Mouse (Mus musculus) embryonic facial prominence, embryonic 11.5 days (tissue): Measurements from ENCODE around the gene Map6d1. TPM values are rescaled to one million over a fixed set of nuclear protein-coding genes. Genes with fewer than 3 reads are reported as not detected.

Experiments
- ATAC-seq: fragments of 200-750 bp; cut with Nextera tagmentation; replicated peaks from 2 replicates; pipeline ENCODE4 v1.8.0; 2017; ENCODE audit warnings: low read depth; ENCODE audit not compliant: insufficient number of reproducible peaks, low FRiP score, low TSS enrichment
- DNase-seq: peaks from one replicate; pipeline ENCODE4 v3.0.0-alpha.2; 2015; ENCODE audit warnings: low spot score
- H3K27ac ChIP-seq: fragments of 300-500 bp; sonication (generic); replicated peaks from 2 replicates; pipeline ENCODE4 v1.5.1; 2014; ENCODE audit warnings: mild to moderate bottlenecking, low read depth, low read length, control low read depth
- H3K27me3 ChIP-seq: fragments of 300-500 bp; sonication (generic); 2 replicates; pipeline ENCODE4 v1.6.1; 2014; ENCODE audit warnings: mild to moderate bottlenecking, low read length, moderate library complexity, mixed read lengths; ENCODE audit not compliant: control insufficient read depth, insufficient read depth
- H3K36me3 ChIP-seq: fragments of 300-500 bp; sonication (generic); replicated peaks from 2 replicates; pipeline ENCODE4 v1.6.1; 2014; ENCODE audit warnings: low read depth, mild to moderate bottlenecking, low read length, moderate library complexity, mixed read lengths; ENCODE audit not compliant: control insufficient read depth, insufficient read depth
- H3K4me1 ChIP-seq: fragments of 300-500 bp; sonication (generic); 2 replicates; pipeline ENCODE4 v1.6.1; 2014; ENCODE audit warnings: low read length, mixed read lengths; ENCODE audit not compliant: control insufficient read depth, insufficient read depth
- H3K4me2 ChIP-seq: fragments of 300-500 bp; sonication (generic); 2 replicates; pipeline ENCODE4 v1.6.1; 2014; ENCODE audit warnings: low read depth, mild to moderate bottlenecking, control low read depth, low read length, moderate library complexity
- H3K4me3 ChIP-seq: fragments of 300-500 bp; sonication (generic); 2 replicates; pipeline ENCODE4 v1.5.1; 2014; ENCODE audit warnings: low read depth, low read length, control low read depth
- H3K9ac ChIP-seq: fragments of 300-500 bp; sonication (generic); replicated peaks from 2 replicates; pipeline ENCODE4 v1.6.1; 2014; ENCODE audit warnings: mild to moderate bottlenecking, control low read depth, low read length
- H3K9me3 ChIP-seq: fragments of 300-500 bp; sonication (generic); replicated peaks from 2 replicates; pipeline ENCODE4 v1.6.1; 2016; ENCODE audit warnings: mild to moderate bottlenecking, low read length, inconsistent platforms, mixed read lengths; ENCODE audit not compliant: control insufficient read depth
- WGBS: fragments of 180-500 bp; shearing (Covaris S2); extraction: QIAGEN DNeasy Blood & Tissue Kit; methylation state at CpG from one replicate; pipeline ENCODE4 v1.1.7; 2014; 5-methylcytosine and 5-hydroxymethylcytosine counted together
- polyA plus RNA-seq: library from polyadenylated mRNA; unstranded; fragments of >200 nt; fragmentation: Nextera tagmentation; extraction: Ambion mirVana; gene quantifications from 2 replicates; pipeline ENCODE4 v1.2.1, GENCODE M21; 2014

Map6d1 gene
- 0.93 and 1.5 TPM in 2 replicates for polyA plus RNA-seq

- Histone ChIP-seq H3K4me2 (peak within 1 kb of the TSS; percentile 91), H3K36me3 (no peaks in the 10 kb centered on the region), H3K9me3 (no peaks in the 10 kb centered on the region), H3K27me3 (no peaks in the 10 kb centered on the region), H3K4me3 (peak within 1 kb of the TSS; percentile 46), H3K27ac (no peak within 1 kb of the TSS), H3K4me1 (no peaks in the 10 kb centered on the region), H3K9ac (peak within 1 kb of the TSS; percentile 72)
- DNase-seq (peak; percentile 62), ATAC-seq (peak; percentile 73)
- WGBS: 1% methylated on average over 90 of the region's 90 CpGs
These were observed at the start of gene Map6d1 for GRCm38 (mm10) chr16:20240468-20241414. TSS of gene Map6d1 (minus strand) at chr16:20241358.

DNA sequence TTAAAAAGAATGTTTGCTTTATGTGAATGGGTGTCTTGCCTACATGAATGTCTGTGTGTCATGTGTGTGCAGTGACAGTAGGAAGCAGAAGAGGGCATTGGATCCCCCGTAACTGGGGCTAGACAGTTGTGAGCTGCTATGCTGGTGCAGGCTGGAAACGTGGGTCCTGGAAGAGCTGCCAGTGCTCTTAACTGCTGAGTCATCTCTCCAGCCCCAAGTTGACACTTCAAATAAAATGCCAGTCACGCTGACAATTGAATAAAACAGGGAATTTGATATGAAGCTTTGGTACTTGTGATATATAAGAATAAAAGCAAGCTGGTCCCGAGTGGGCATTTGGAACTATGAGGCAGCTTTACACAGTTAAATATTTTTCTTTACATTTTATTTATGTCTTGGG, 39.1 kb upstream of the Map6d1 start:
- Histone ChIP-seq H3K4me2 (no peak overlapping the region), H3K4me3 (no peak overlapping the region), H3K36me3 (no peaks in the 10 kb centered on the region; the same call in none of the 2 replicates), H3K27me3 (no peaks in the 10 kb centered on the region), H3K4me1 (no peaks in the 10 kb centered on the region), H3K9me3 (no peaks in the 10 kb centered on the region), H3K27ac (no peak overlapping the region), H3K9ac (no peak overlapping the region)
- 86% methylated on average over 4 of the region's 4 CpGs for WGBS
- ATAC-seq (no peak), DNase-seq (no peak)

GRCm38 (mm10) chr16:20279395-20279794, 38.2 kb upstream of the Map6d1 start:
- 94% methylated on average over 5 of the region's 5 CpGs for WGBS
- Histone ChIP-seq H3K27ac (no peak overlapping the region), H3K4me1 (no peaks in the 10 kb centered on the region), H3K27me3 (no peaks in the 10 kb centered on the region), H3K36me3 (no peaks in the 10 kb centered on the region; the same call in 1 of the 2 replicates), H3K9ac (no peak overlapping the region), H3K4me3 (no peak overlapping the region), H3K9me3 (no peaks in the 10 kb centered on the region), H3K4me2 (no peak overlapping the region)
- DNase-seq (no peak), ATAC-seq (no peak)

DNA sequence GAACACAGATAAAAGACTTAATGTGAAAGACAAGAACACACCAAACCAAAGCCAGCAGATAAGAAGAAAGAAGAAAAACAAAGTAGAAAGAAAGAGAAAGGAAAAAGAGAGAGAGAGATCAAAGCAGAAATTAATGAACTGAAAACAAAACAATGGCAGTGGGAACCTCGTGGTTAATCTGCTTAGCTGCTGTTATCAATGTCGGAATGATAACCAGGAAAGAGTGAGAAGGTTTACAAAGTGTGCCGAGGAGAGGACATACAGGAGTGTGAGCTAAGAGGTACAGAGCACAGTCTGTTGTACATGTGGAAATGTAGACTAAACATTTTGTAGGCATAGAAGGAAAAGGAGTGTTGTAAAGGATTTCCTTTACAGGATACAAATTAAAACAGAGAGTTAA, 31.8 kb upstream of the Map6d1 start:
- H3K27ac ChIP-seq: no peak overlapping the region
- ATAC-seq (no peak), DNase-seq (no peak)
- no peaks in the 10 kb centered on the region for H3K27me3 ChIP-seq
- H3K9ac ChIP-seq: no peak overlapping the region
- no peaks in the 10 kb centered on the region for H3K9me3 ChIP-seq
- no peak overlapping the region for H3K4me2 ChIP-seq
- H3K4me3 ChIP-seq: no peak overlapping the region
- 51% methylated on average over 3 of the region's 3 CpGs for WGBS
- no peaks in the 10 kb centered on the region for H3K4me1 ChIP-seq
- H3K36me3 ChIP-seq: no peaks in the 10 kb centered on the region

DNA sequence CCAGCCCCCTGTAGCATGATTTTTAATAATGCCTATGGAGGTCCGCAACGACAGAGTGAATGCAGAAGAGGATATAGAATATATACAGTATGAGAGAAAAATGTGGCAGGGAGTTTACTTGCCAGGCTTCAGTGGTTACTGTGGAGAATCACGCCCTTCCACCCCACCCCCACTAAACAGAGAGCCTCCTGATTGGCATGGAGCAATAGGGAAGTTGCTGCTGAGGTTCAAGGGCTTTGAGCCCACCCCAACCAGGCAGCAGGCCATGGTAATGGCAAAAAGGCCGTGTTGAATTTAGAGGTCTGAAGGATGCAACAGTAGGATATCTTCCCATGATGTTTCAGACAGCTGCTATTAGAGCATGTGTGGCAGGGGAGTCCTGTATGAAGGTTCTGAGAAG, 30.2 kb upstream of the Map6d1 start:
- no peak for ATAC-seq

GRCm38 (mm10) chr16:20265089-20265488, 23.9 kb upstream of the Map6d1 start:
- Histone ChIP-seq H3K4me3 (no peak overlapping the region), H3K36me3 (no peaks in the 10 kb centered on the region), H3K9ac (no peak overlapping the region), H3K27ac (no peak overlapping the region), H3K9me3 (no peaks in the 10 kb centered on the region), H3K4me1 (no peaks in the 10 kb centered on the region), H3K27me3 (no peaks in the 10 kb centered on the region), H3K4me2 (no peak overlapping the region)
- no peak for ATAC-seq
- no peak for DNase-seq
- 80% methylated on average over 7 of the region's 7 CpGs for WGBS

More for the DNA sequence above, 30.2 kb upstream of the Map6d1 start:
- 80% methylated on average over 4 of the region's 4 CpGs for WGBS
- no peaks in the 10 kb centered on the region for H3K4me1 ChIP-seq
- no peak overlapping the region for H3K4me3 ChIP-seq
- H3K9ac ChIP-seq: no peak overlapping the region
- H3K27ac ChIP-seq: no peak overlapping the region
- no peak overlapping the region for H3K4me2 ChIP-seq
- no peaks in the 10 kb centered on the region for H3K9me3 ChIP-seq
- H3K27me3 ChIP-seq: no peaks in the 10 kb centered on the region
- H3K36me3 ChIP-seq: no peaks in the 10 kb centered on the region
- no peak for DNase-seq

DNA sequence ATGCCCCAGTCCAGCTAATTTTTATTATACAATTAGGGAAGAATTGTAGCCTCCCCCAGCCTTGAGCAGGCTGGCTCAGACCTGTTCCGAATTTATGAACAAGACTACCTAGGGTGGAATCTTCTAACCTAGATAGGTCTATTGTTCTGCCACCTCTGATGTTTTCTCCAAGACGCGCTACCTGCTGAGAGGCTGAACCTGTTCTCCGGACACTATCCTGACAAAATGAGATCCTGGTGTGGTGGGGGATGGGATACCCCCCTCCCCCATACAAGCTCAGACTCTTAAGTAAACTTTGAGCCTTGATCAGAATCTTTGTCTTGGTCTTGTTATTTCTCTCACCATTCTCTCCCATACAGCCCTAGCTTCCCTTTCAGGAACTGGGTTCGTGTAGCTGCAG, 16.8 kb upstream of the Map6d1 start:
- Histone ChIP-seq H3K27me3 (no peaks in the 10 kb centered on the region), H3K9ac (no peak overlapping the region), H3K36me3 (no peaks in the 10 kb centered on the region), H3K4me2 (no peak overlapping the region), H3K27ac (no peak overlapping the region), H3K9me3 (no peaks in the 10 kb centered on the region), H3K4me1 (no peaks in the 10 kb centered on the region), H3K4me3 (no peak overlapping the region)
- 77% methylated on average over 5 of the region's 5 CpGs for whole genome bisulfite sequencing
- DNase-seq: no peak
- ATAC-seq: no peak

DNA sequence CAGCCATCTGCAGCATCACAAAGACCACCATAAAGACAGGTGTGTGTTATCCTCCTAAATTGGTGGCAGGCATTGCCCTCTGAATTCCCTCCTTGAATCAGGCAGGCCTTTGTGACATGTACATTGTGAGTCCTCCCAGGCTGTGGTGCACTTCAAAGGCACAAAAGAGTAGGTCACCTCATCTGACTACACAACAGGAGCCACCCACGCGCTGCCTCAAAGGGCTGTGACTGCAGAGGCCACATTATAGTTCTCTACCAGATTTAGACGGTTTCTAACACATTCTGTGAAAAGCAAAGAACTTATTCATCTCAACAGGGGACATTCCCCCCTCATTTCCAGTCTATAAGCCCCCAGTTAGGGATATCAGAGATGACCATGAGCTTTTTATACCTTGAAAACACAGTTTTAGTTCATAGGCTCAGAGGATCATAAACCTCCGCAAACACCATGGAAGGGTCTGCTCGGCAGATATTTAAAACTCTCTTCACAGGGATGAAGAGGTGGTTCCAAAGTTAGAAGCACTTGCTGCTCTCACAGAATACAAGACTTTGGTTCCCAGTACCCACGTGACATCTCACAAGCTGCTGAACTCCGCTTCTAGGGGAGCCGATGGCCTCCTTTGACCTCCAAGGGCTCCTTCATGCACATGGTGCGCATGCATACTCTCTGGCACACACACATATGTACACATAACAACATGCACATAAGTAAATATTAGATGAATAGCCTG, 7.5 kb upstream of the Map6d1 start:
- Histone ChIP-seq H3K9me3 (no peaks in the 10 kb centered on the region), H3K4me3 (no peak overlapping the region), H3K27me3 (no peaks in the 10 kb centered on the region), H3K4me2 (no peak overlapping the region), H3K4me1 (no peaks in the 10 kb centered on the region), H3K36me3 (no peaks in the 10 kb centered on the region), H3K27ac (no peak overlapping the region), H3K9ac (no peak overlapping the region)
- ATAC-seq (no peak), DNase-seq (no peak)
- 81% methylated on average over 9 of the region's 9 CpGs for WGBS
